Mouse (Mus musculus) testis, adult 2 months (tissue): ENCODE measurements around the gene Pde1b.

Experiments
- CTCF ChIP-seq: fragments of 200-500 bp; IDR thresholded peaks from 2 replicates; pipeline ENCODE4 v1.5.1; 2012; ENCODE audit warnings: low read depth, mild to moderate bottlenecking, inconsistent platforms, low read length, moderate library complexity; ENCODE audit not compliant: control insufficient read depth, insufficient read depth, insufficient replicate concordance
- POLR2A ChIP-seq: fragments of 200-500 bp; IDR thresholded peaks from 2 replicates; pipeline ENCODE4 v1.6.1; 2012; ENCODE audit warnings: low read depth, mild to moderate bottlenecking, inconsistent platforms, low read length, moderate library complexity; ENCODE audit not compliant: control insufficient read depth

GRCm38 (mm10) chr15:103479080-103479606, 23.7 kb upstream of the Pde1b start:
- TF ChIP-seq CTCF (no peak), POLR2A (no peak)
